Mouse (Mus musculus) small intestine, adult 2 months (tissue): ENCODE results near the gene Ptges3. TPM values are rescaled to one million over a fixed set of nuclear protein-coding genes. Genes with fewer than 3 reads are reported as not detected.
A peak's percentile ranks its signal among the peaks of the same experiment; 100 is the strongest.

Experiments used
- H3K27ac ChIP-seq: fragments of 200-500 bp; 2 replicates; pipeline ENCODE4 v1.5.1; 2012; ENCODE audit warnings: low read depth, low read length, control low read depth, inconsistent platforms; ENCODE audit not compliant: insufficient read depth
- H3K27me3 ChIP-seq: fragments of 200-500 bp; 2 replicates; pipeline ENCODE4 v1.6.1; 2012; ENCODE audit warnings: mild to moderate bottlenecking, moderate library complexity, low read length, inconsistent platforms; ENCODE audit not compliant: control insufficient read depth, insufficient read depth
- H3K36me3 ChIP-seq: fragments of 200-500 bp; 2 replicates; pipeline ENCODE4 v1.6.1; 2012; ENCODE audit warnings: mild to moderate bottlenecking, low read length, control low read depth, inconsistent platforms; ENCODE audit not compliant: control insufficient read depth, insufficient read depth
- H3K4me1 ChIP-seq: fragments of 200-500 bp; 2 replicates; pipeline ENCODE4 v1.6.1; 2012; ENCODE audit warnings: low read length, inconsistent platforms, mixed read lengths; ENCODE audit not compliant: control insufficient read depth, insufficient read depth, insufficient read length
- H3K4me3 ChIP-seq: fragments of 200-500 bp; 2 replicates; pipeline ENCODE4 v1.5.1; 2012; ENCODE audit warnings: low read depth, mild to moderate bottlenecking, control low read depth, inconsistent platforms, low read length, moderate library complexity
- CTCF ChIP-seq: fragments of 200-500 bp; IDR thresholded peaks from 2 replicates; pipeline ENCODE4 v1.5.1; 2012; ENCODE audit warnings: low read depth, mild to moderate bottlenecking, control low read depth, inconsistent platforms, low read length, moderate library complexity, mixed read lengths; ENCODE audit not compliant: insufficient replicate concordance, insufficient read length; ENCODE audit errors: extremely low read depth
- POLR2A ChIP-seq: fragments of 200-500 bp; IDR thresholded peaks from 2 replicates; pipeline ENCODE4 v1.6.1; 2012; ENCODE audit warnings: low read depth, mild to moderate bottlenecking, control low read depth, inconsistent platforms, low read length, moderate library complexity
- WGBS: fragments of 180-500 bp; shearing (Covaris S2); methylation state at CpG from one replicate; pipeline ENCODE4 v1.1.7; 2018; 5-methylcytosine and 5-hydroxymethylcytosine counted together
- polyA plus RNA-seq: library from polyadenylated mRNA; depleted of rRNA; stranded (reverse); fragments of >200 nt; gene quantifications from 2 replicates; pipeline ENCODE4 v1.2.3, GENCODE M21; 2012

Ptges3 gene
- polyA plus RNA-seq, 1 experiment = 38.1 TPM

- H3K27ac ChIP-seq = no peak overlapping the region
- H3K4me1 ChIP-seq = peaks cover 5% of the 10 kb centered on the region; the same call in 1 of the 2 replicates
- TF ChIP-seq POLR2A (no peak), CTCF (no peak)
- H3K36me3 ChIP-seq = peaks cover 56% of the 10 kb centered on the region
- WGBS = 56% methylated on average over 5 of the region's 5 CpGs
- no peak overlapping the region for H3K4me3 ChIP-seq
- no peaks in the 10 kb centered on the region for H3K27me3 ChIP-seq
These were observed 29.4 kb downstream of the Ptges3 start for GRCm38 (mm10) chr10:128088181-128088580.

- Histone ChIP-seq H3K27ac (no peak overlapping the region), H3K27me3 (no peaks in the 10 kb centered on the region), H3K4me1 (peaks cover 3% of the 10 kb centered on the region; the same call in 1 of the 2 replicates), H3K4me3 (no peak overlapping the region), H3K36me3 (peaks cover 49% of the 10 kb centered on the region)
- WGBS = 37% methylated on average over 5 of the region's 5 CpGs
- TF ChIP-seq POLR2A (no peak), CTCF (no peak)
These were observed 31.1 kb downstream of the Ptges3 start for GRCm38 (mm10) chr10:128089842-128090241.

- WGBS = 2% methylated on average over 14 of the region's 14 CpGs
- TF ChIP-seq CTCF = peak; percentile 94; the same call in 1 of the 2 replicates
- TF ChIP-seq POLR2A = peak; percentile 21; the same call in 1 of the 2 replicates
These were observed 32.2 kb downstream of the Ptges3 start for GRCm38 (mm10) chr10:128090651-128091563.

GRCm38 (mm10) chr10:128091564-128092505 lies 33.1 kb downstream of the Ptges3 start, which contains the start of gene Baz2a:
Baz2a (plus strand) TSS chr10:128091577.
- Histone ChIP-seq H3K4me3 (peak within 1 kb of the TSS; percentile 89), H3K27ac (peak within 1 kb of the TSS; percentile 99), H3K36me3 (peaks cover 29% of the 10 kb centered on the region), H3K4me1 (peaks cover 6% of the 10 kb centered on the region; the same call in 1 of the 2 replicates), H3K27me3 (no peaks in the 10 kb centered on the region)
- under 1% methylated on average over 20 of the region's 20 CpGs for WGBS
- TF ChIP-seq POLR2A (no peak; the same call in 1 of the 2 replicates), CTCF (no peak)

More at GRCm38 (mm10) chr10:128090651-128091563, 32.2 kb downstream of the Ptges3 start:
- Histone ChIP-seq H3K36me3 (peaks cover 39% of the 10 kb centered on the region), H3K27ac (peak overlapping the region; percentile 99), H3K4me1 (peaks cover 3% of the 10 kb centered on the region; the same call in 1 of the 2 replicates), H3K27me3 (no peaks in the 10 kb centered on the region), H3K4me3 (peak overlapping the region; percentile 89)

- no peaks in the 10 kb centered on the region for H3K27me3 ChIP-seq
- peak overlapping the region; percentile 89 for H3K4me3 ChIP-seq
- 1% methylated on average over 86 of the region's 88 CpGs for WGBS
- H3K36me3 ChIP-seq = peaks cover 23% of the 10 kb centered on the region
- H3K27ac ChIP-seq = peak overlapping the region; percentile 99
- TF ChIP-seq POLR2A (peak; percentile 30), CTCF (peak; percentile 39; the same call in 1 of the 2 replicates)
- peaks cover 6% of the 10 kb centered on the region; the same call in 1 of the 2 replicates for H3K4me1 ChIP-seq
These were observed 34.0 kb downstream of the Ptges3 start for GRCm38 (mm10) chr10:128092506-128093495.
